Mouse (Mus musculus) frontal cortex, postnatal 10 days (tissue): ENCODE data around the gene Prkag1.
A peak's percentile ranks its signal among the peaks of the same experiment; 100 is the strongest.

Experiments used
- DNase-seq, 2 experiments: peaks; one replicate each; pipeline ENCODE4 v3.0.0; 2022; ENCODE audit warnings: low spot score in 2 of 2, mixed read lengths in 1 of 2

Prkag1 gene

GRCm38 (mm10) chr15:98830736-98831683 lies at the start of gene Prkag1:
TSS of gene Prkag1 (minus strand) at chr15:98831521.
- DNase-seq = peak; percentile 92 to 94

- no peak for DNase-seq
Measured at GRCm38 (mm10) chr15:98877331-98877730, 46.0 kb upstream of the Prkag1 start.

GRCm38 (mm10) chr15:98871916-98872888 lies 40.9 kb upstream of the Prkag1 start:
- DNase-seq = peak; percentile 90 to 93

GRCm38 (mm10) chr15:98871070-98871915 lies 40.0 kb upstream of the Prkag1 start, which contains the start of gene Kmt2d:
TSS of gene Kmt2d (minus strand) at chr15:98871204.
- peak in 1 of 2 experiments; percentile 25 for DNase-seq

- peak in 1 of 2 experiments; percentile 42 for DNase-seq
Measured at GRCm38 (mm10) chr15:98870179-98871069, 39.1 kb upstream of the Prkag1 start.

- DNase-seq = no peak
Measured at GRCm38 (mm10) chr15:98869342-98870178, 38.2 kb upstream of the Prkag1 start.

- no peak for DNase-seq
Measured at GRCm38 (mm10) chr15:98868346-98869063, 37.2 kb upstream of the Prkag1 start.

- DNase-seq = no peak
Measured at GRCm38 (mm10) chr15:98867321-98867720, 36.0 kb upstream of the Prkag1 start.

- DNase-seq = no peak
Measured at GRCm38 (mm10) chr15:98866501-98866900, 35.2 kb upstream of the Prkag1 start.

GRCm38 (mm10) chr15:98865771-98866170 lies 34.5 kb upstream of the Prkag1 start:
- no peak for DNase-seq

- no peak for DNase-seq
Measured at GRCm38 (mm10) chr15:98864951-98865350, 33.6 kb upstream of the Prkag1 start.

- no peak for DNase-seq
Measured at GRCm38 (mm10) chr15:98863451-98863958, 32.2 kb upstream of the Prkag1 start.

- DNase-seq = peak in 1 of 2 experiments; percentile 6
Measured at GRCm38 (mm10) chr15:98861701-98862410, 30.5 kb upstream of the Prkag1 start.

- DNase-seq = no peak
Measured at GRCm38 (mm10) chr15:98860921-98861320, 29.6 kb upstream of the Prkag1 start.

GRCm38 (mm10) chr15:98859319-98860043 lies 28.2 kb upstream of the Prkag1 start:
- no peak for DNase-seq

GRCm38 (mm10) chr15:98854214-98854613 lies 22.9 kb upstream of the Prkag1 start:
- peak in 1 of 2 experiments; percentile 5 for DNase-seq
